Mouse (Mus musculus) CD4-positive, CD25-positive, alpha-beta regulatory T cell, adult 4 months (primary cell): ENCODE data around the gene Polr3b. TPM values are rescaled to one million over a fixed set of nuclear protein-coding genes. Genes with fewer than 3 reads are reported as not detected.

ENCODE experiments used
- ATAC-seq: one replicate; pipeline ENCODE4 v1.8.0; 2017
- polyA plus RNA-seq, 2 experiments: library from polyadenylated mRNA; unstranded; fragments of 100-300 nt; shearing (Covaris generic); gene quantifications; one replicate each; pipeline ENCODE4 v1.2.1; 2017

Gene Polr3b
- polyA plus RNA-seq, 2 experiments from 2014 or later, result 21.8 to 28.6 TPM

GRCm38 (mm10) chr10:84675653-84676052 lies 53.6 kb downstream of the Polr3b start:
- no peak for ATAC-seq

- ATAC-seq, result no peak
These were observed 54.4 kb downstream of the Polr3b start for GRCm38 (mm10) chr10:84676511-84676910.

- ATAC-seq, result no peak
These were observed 55.8 kb downstream of the Polr3b start for GRCm38 (mm10) chr10:84677871-84678270.

- ATAC-seq, result no peak
These were observed 56.3 kb downstream of the Polr3b start for GRCm38 (mm10) chr10:84678441-84678840.

GRCm38 (mm10) chr10:84685444-84686121 lies 63.5 kb downstream of the Polr3b start:
- no peak for ATAC-seq

- no peak for ATAC-seq
These were observed 64.0 kb downstream of the Polr3b start for GRCm38 (mm10) chr10:84686122-84686497.

- no peak for ATAC-seq
These were observed 64.6 kb downstream of the Polr3b start for GRCm38 (mm10) chr10:84686705-84687104.

- no peak for ATAC-seq
These were observed 65.6 kb downstream of the Polr3b start for GRCm38 (mm10) chr10:84687736-84688135.

- no peak for ATAC-seq
These were observed 67.8 kb downstream of the Polr3b start for GRCm38 (mm10) chr10:84689846-84690245.

GRCm38 (mm10) chr10:84690818-84691217 lies 68.7 kb downstream of the Polr3b start:
- ATAC-seq, result no peak

GRCm38 (mm10) chr10:84691692-84692091 lies 69.6 kb downstream of the Polr3b start:
- no peak for ATAC-seq

- ATAC-seq, result no peak
These were observed 71.9 kb downstream of the Polr3b start for GRCm38 (mm10) chr10:84693841-84694638.

- ATAC-seq, result no peak
These were observed 78.3 kb downstream of the Polr3b start for GRCm38 (mm10) chr10:84700236-84700987.

GRCm38 (mm10) chr10:84701110-84701509 lies 79.0 kb downstream of the Polr3b start:
- peak; percentile 63 for ATAC-seq

- ATAC-seq, result no peak
These were observed 80.0 kb downstream of the Polr3b start for GRCm38 (mm10) chr10:84702115-84702514.

- no peak for ATAC-seq
These were observed 82.5 kb downstream of the Polr3b start for GRCm38 (mm10) chr10:84704594-84704993.

GRCm38 (mm10) chr10:84705234-84705633 lies 83.1 kb downstream of the Polr3b start:
- peak; percentile 32 for ATAC-seq

- no peak for ATAC-seq
These were observed 84.5 kb downstream of the Polr3b start for GRCm38 (mm10) chr10:84706543-84706942.

- ATAC-seq, result no peak
These were observed 85.1 kb downstream of the Polr3b start for GRCm38 (mm10) chr10:84707226-84707625.

- no peak for ATAC-seq
These were observed 85.8 kb downstream of the Polr3b start for GRCm38 (mm10) chr10:84707752-84708530.

- ATAC-seq, result no peak
These were observed 88.1 kb downstream of the Polr3b start for GRCm38 (mm10) chr10:84710192-84710591.

GRCm38 (mm10) chr10:84710827-84711226 lies 88.7 kb downstream of the Polr3b start:
- ATAC-seq, result no peak

GRCm38 (mm10) chr10:84711479-84711878 lies 89.4 kb downstream of the Polr3b start:
- no peak for ATAC-seq
